Mouse (Mus musculus) lung, postnatal 0 days (tissue): ENCODE data around the gene Lbp. TPM values are rescaled to one million over a fixed set of nuclear protein-coding genes. Genes with fewer than 3 reads are reported as not detected.
A peak's percentile ranks its signal among the peaks of the same experiment; 100 is the strongest.

Source experiments
- ATAC-seq: fragments of 200-750 bp; cut with Nextera tagmentation; 2 replicates; pipeline ENCODE4 v1.8.0; 2017; ENCODE audit warnings: moderate library complexity
- DNase-seq: peaks from one replicate; pipeline ENCODE4 v3.0.0-alpha.2; 2016; ENCODE audit warnings: low spot score
- H3K27ac ChIP-seq: fragments of 300-500 bp; sonication (generic); 2 replicates; pipeline ENCODE4 v1.5.1; 2014; ENCODE audit warnings: antibody characterized with exemption, mild to moderate bottlenecking, low read length, mixed read lengths
- H3K27me3 ChIP-seq: fragments of 300-500 bp; sonication (generic); replicated peaks from 2 replicates; pipeline ENCODE4 v1.6.1; 2014; ENCODE audit warnings: low read length, mixed read lengths; ENCODE audit not compliant: insufficient read depth
- H3K36me3 ChIP-seq: fragments of 300-500 bp; sonication (generic); 2 replicates; pipeline ENCODE4 v1.6.1; 2014; ENCODE audit warnings: low read length, mixed read lengths; ENCODE audit not compliant: insufficient read depth
- H3K4me1 ChIP-seq: fragments of 300-500 bp; sonication (generic); 2 replicates; pipeline ENCODE4 v1.6.1; 2014; ENCODE audit warnings: antibody characterized with exemption, low read depth, low read length, mixed read lengths; ENCODE audit not compliant: insufficient read depth
- H3K4me2 ChIP-seq: fragments of 300-500 bp; sonication (generic); replicated peaks from 2 replicates; pipeline ENCODE4 v1.6.1; 2014; ENCODE audit warnings: low read depth, mild to moderate bottlenecking, low read length, moderate library complexity, mixed read lengths
- H3K4me3 ChIP-seq: fragments of 300-500 bp; sonication (generic); 2 replicates; pipeline ENCODE4 v1.5.1; 2014; ENCODE audit warnings: low read depth, low read length
- H3K9ac ChIP-seq: fragments of 300-500 bp; sonication (generic); replicated peaks from 2 replicates; pipeline ENCODE4 v1.6.1; 2014; ENCODE audit warnings: low read depth, mild to moderate bottlenecking
- H3K9me3 ChIP-seq: fragments of 300-500 bp; sonication (generic); 2 replicates; pipeline ENCODE4 v1.6.1; 2016; ENCODE audit warnings: low read length, mixed read lengths
- CTCF ChIP-seq: IDR thresholded peaks from 2 replicates; pipeline ENCODE4 v1.5.1; 2016; ENCODE audit warnings: antibody characterized with exemption, mild to moderate bottlenecking
- EP300 ChIP-seq: IDR thresholded peaks from 2 replicates; pipeline ENCODE4 v1.6.1; 2016; ENCODE audit warnings: antibody characterized with exemption, mild to moderate bottlenecking, control low read depth
- WGBS: fragments of 180-500 bp; shearing (Covaris S2); extraction: QIAGEN DNeasy Blood & Tissue Kit; methylation state at CpG from one replicate; pipeline ENCODE4 v1.1.7; 2014; 5-methylcytosine and 5-hydroxymethylcytosine counted together
- polyA plus RNA-seq: library from polyadenylated mRNA; unstranded; fragments of >200 nt; fragmentation: Nextera tagmentation; extraction: Ambion mirVana; gene quantifications from 2 replicates; pipeline ENCODE4 v1.2.1, GENCODE M21; 2015

The Lbp gene
- polyA plus RNA-seq, 1 experiment from 2014 or later: 42.1 TPM

DNA sequence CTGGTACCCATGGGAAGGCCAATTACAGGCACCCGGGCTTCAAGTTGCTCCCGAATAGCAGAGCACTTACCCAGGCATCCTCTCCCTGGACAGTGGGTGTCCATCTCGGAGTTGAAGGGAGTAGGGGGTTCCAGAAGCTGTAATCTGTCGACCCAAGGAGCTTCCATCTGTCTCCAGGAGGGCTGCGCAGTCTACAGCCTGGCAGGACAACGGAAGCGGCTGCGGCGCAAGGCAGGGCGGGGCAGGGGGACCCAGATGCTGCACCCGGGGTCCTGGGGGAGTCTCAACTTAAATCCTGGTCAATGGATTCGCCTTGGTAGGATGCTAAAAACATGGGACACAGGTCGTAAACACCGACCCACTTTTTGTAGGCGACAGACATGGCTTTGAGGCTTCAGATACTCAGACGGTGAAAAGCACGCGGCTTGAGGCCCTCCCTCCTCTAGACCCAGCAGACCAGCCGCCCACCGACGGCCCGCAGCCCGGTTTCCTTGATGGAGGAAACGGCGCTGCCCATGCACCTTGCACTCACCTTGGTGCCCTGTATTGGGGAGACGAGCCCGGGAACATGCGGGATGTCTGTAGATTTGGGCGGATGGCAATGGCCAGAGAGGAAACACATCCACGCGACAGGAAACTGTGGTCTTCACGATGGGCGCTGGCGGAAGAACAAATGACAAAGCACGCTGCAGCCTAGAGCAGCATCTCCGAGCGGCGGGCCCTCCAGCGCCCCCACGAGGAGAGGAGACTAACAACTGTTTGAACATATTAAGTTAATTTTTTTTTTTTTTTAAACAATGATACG lies 54.8 kb downstream of the Lbp start:
- ATAC-seq (peak; percentile 92), DNase-seq (peak; percentile 96)

DNA sequence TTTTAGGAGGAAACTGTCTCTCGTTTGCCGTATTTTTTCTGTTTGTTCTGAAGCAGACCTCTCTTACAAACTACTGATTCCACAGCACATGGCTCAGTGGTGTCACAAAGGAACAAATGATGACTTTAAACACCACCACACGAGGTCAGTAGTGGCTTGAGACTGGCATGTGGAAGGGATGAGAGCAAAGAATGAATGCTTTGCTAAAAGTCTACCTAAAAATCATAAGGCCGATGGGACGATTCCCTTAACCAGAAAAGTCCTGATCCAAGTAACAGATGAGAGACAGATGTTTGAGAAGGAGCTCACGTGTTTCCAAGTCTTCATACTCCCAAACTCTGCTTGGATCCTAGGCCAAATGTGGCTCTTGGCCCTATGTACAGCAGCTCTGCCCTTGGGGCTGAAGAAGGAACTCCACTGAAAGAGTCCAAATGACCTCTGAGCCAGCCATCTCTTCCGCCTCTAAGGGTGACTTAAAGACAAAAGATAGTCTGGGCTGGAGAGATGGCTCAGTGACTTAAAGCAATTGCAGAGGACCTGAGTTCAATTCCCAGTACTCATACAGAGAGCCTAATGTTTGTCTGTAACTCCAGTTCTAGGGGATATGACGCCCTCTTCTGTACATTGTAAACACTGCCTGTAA lies 55.5 kb downstream of the Lbp start:
- ATAC-seq (peak; percentile 45), DNase-seq (no peak)
- Histone ChIP-seq H3K4me2 (peak overlapping the region; percentile 58), H3K27ac (no peak overlapping the region), H3K9ac (no peak overlapping the region), H3K4me1 (peaks cover 8% of the 10 kb centered on the region; the same call in 1 of the 2 replicates), H3K4me3 (no peak overlapping the region), H3K36me3 (0 out of 2 replicates have a peak, but pooled peaks cover 3% of the 10 kb centered on the region), H3K27me3 (no peaks in the 10 kb centered on the region), H3K9me3 (no peaks in the 10 kb centered on the region)
- TF ChIP-seq CTCF (peak; percentile 51), EP300 (no peak)
- 35% methylated on average over 8 of the region's 8 CpGs for WGBS

More for the DNA sequence above, 54.8 kb downstream of the Lbp start:
- peak; percentile 82 for TF ChIP-seq CTCF
- TF ChIP-seq EP300: peak; percentile 34; the same call in 1 of the 2 replicates
- H3K27ac ChIP-seq: peak overlapping the region; percentile 75
- H3K27me3 ChIP-seq: no peaks in the 10 kb centered on the region
- H3K4me1 ChIP-seq: peaks cover 8% of the 10 kb centered on the region; the same call in 1 of the 2 replicates
- peaks cover 6% of the 10 kb centered on the region for H3K36me3 ChIP-seq
- WGBS: under 1% methylated on average over 41 of the region's 41 CpGs
- H3K4me3 ChIP-seq: peak overlapping the region; percentile 47
- peak overlapping the region; percentile 47 for H3K9ac ChIP-seq
- peak overlapping the region; percentile 58 for H3K4me2 ChIP-seq
- H3K9me3 ChIP-seq: no peaks in the 10 kb centered on the region

GRCm38 (mm10) chr2:158364175-158364574 lies 57.9 kb downstream of the Lbp start:
- no peak overlapping the region for H3K4me2 ChIP-seq
- no peaks in the 10 kb centered on the region for H3K27me3 ChIP-seq
- DNase-seq (no peak), ATAC-seq (no peak)
- H3K9me3 ChIP-seq: no peaks in the 10 kb centered on the region
- no peak overlapping the region for H3K27ac ChIP-seq
- H3K9ac ChIP-seq: no peak overlapping the region
- TF ChIP-seq EP300 (no peak), CTCF (no peak)
- 0 out of 2 replicates have a peak, but pooled peaks cover under 1% of the 10 kb centered on the region for H3K36me3 ChIP-seq
- H3K4me1 ChIP-seq: peaks cover 8% of the 10 kb centered on the region; the same call in 1 of the 2 replicates
- WGBS: 73% methylated on average over 4 of the region's 4 CpGs
- H3K4me3 ChIP-seq: no peak overlapping the region

DNA sequence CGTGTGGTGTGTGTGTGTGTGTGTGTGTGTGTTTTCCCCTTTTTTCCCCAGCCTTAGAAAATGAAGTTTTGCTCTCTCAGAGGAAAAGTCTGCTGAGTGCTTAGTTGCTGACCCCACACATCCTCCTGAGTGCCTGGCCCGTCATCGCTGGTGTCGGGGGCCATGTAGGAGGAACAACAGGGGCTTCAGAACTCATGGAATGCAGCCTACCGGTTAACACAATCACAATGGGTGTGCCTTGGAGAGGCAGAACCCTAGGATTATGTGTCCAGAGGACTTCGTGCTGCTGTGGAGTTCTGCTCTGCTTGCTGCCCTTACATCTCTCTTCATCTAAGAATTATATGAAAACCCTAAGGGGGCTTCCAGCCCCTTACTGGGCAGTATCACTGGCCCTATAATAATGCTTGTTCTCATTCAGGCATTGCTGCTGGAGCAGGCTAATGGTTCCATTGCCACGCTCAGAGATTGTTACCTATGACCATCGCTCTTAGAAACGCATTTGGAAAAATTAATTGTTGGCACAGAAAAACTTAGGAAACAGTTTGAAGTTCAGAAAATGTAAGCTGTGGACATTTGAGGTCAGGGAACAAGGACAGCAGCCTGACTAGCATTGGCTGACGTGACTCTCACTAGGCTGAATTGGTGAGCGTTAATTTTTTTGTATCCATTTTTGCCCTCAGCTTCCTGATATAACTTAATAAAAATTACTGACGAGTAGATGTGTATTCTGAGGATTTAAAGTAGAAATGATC lies 59.0 kb downstream of the Lbp start:
- Histone ChIP-seq H3K4me3 (no peak overlapping the region), H3K4me1 (peaks cover 6% of the 10 kb centered on the region; the same call in 1 of the 2 replicates), H3K36me3 (no peaks in the 10 kb centered on the region), H3K27me3 (no peaks in the 10 kb centered on the region), H3K27ac (no peak overlapping the region), H3K9me3 (no peaks in the 10 kb centered on the region), H3K4me2 (no peak overlapping the region), H3K9ac (no peak overlapping the region)
- DNase-seq (no peak), ATAC-seq (no peak)
- 72% methylated on average over 12 of the region's 12 CpGs for WGBS
- TF ChIP-seq CTCF: no peak

GRCm38 (mm10) chr2:158367654-158368053 lies 61.4 kb downstream of the Lbp start:
- no peak overlapping the region for H3K4me2 ChIP-seq
- no peak for DNase-seq
- H3K27ac ChIP-seq: no peak overlapping the region
- no peak overlapping the region for H3K4me3 ChIP-seq
- TF ChIP-seq CTCF (no peak), EP300 (no peak)
- ATAC-seq: no peak
- H3K27me3 ChIP-seq: no peaks in the 10 kb centered on the region
- no peaks in the 10 kb centered on the region for H3K36me3 ChIP-seq
- H3K4me1 ChIP-seq: no peaks in the 10 kb centered on the region
- WGBS: 79% methylated on average over 5 of the region's 5 CpGs
- H3K9ac ChIP-seq: no peak overlapping the region
- no peaks in the 10 kb centered on the region for H3K9me3 ChIP-seq

GRCm38 (mm10) chr2:158368313-158368712 lies 62.0 kb downstream of the Lbp start:
- DNase-seq (no peak), ATAC-seq (no peak)
- Histone ChIP-seq H3K27ac (no peak overlapping the region), H3K4me1 (peaks cover 3% of the 10 kb centered on the region; the same call in 1 of the 2 replicates), H3K36me3 (no peaks in the 10 kb centered on the region), H3K4me3 (no peak overlapping the region), H3K4me2 (no peak overlapping the region), H3K9me3 (no peaks in the 10 kb centered on the region), H3K9ac (no peak overlapping the region), H3K27me3 (no peaks in the 10 kb centered on the region)
- no peak for TF ChIP-seq CTCF
- TF ChIP-seq EP300: no peak
- WGBS: 80% methylated on average over 8 of the region's 8 CpGs
